Mouse (Mus musculus) heart, postnatal 0 days (tissue): ENCODE results near the gene Zwilch. TPM values are rescaled to one million over a fixed set of nuclear protein-coding genes. Genes with fewer than 3 reads are reported as not detected.
"Not testable (repeated sequence)": the region's sequence is repeated elsewhere in the genome, so short reads cannot be mapped to it uniquely, and the experiment has no call there.

Experiments used
- ATAC-seq: fragments of 200-750 bp; cut with Nextera tagmentation; 2 replicates; pipeline ENCODE4 v1.8.0; 2017; ENCODE audit warnings: low read depth, moderate number of reproducible peaks, moderate library complexity; ENCODE audit not compliant: insufficient read depth
- DNase-seq: peaks from one replicate; pipeline ENCODE4 v3.0.0-alpha.2; 2016; ENCODE audit warnings: low spot score
- H3K27ac ChIP-seq: fragments of 300-500 bp; sonication (generic); 2 replicates; pipeline ENCODE4 v1.5.1; 2014; ENCODE audit warnings: low read depth, mild to moderate bottlenecking
- H3K27me3 ChIP-seq: fragments of 300-500 bp; sonication (generic); 2 replicates; pipeline ENCODE4 v1.6.1; 2014; ENCODE audit warnings: low read length, mixed read lengths; ENCODE audit not compliant: control insufficient read depth, insufficient read depth
- H3K36me3 ChIP-seq: fragments of 300-500 bp; sonication (generic); replicated peaks from 2 replicates; pipeline ENCODE4 v1.6.1; 2014; ENCODE audit warnings: low read length, mixed read lengths; ENCODE audit not compliant: control insufficient read depth, insufficient read depth
- H3K4me1 ChIP-seq: fragments of 300-500 bp; sonication (generic); 2 replicates; pipeline ENCODE4 v1.6.1; 2014; ENCODE audit warnings: antibody characterized with exemption; ENCODE audit not compliant: control insufficient read depth, insufficient read depth
- H3K4me2 ChIP-seq: fragments of 300-500 bp; sonication (generic); 2 replicates; pipeline ENCODE4 v1.6.1; 2014; ENCODE audit warnings: low read depth, mild to moderate bottlenecking, low read length, moderate library complexity
- H3K4me3 ChIP-seq: fragments of 300-500 bp; sonication (generic); 2 replicates; pipeline ENCODE4 v1.5.1; 2014; ENCODE audit warnings: low read depth, low read length
- H3K9ac ChIP-seq: fragments of 300-500 bp; sonication (generic); replicated peaks from 2 replicates; pipeline ENCODE4 v1.6.1; 2014; ENCODE audit warnings: low read depth, low read length, mixed read lengths
- H3K9me3 ChIP-seq: fragments of 300-500 bp; sonication (generic); replicated peaks from 2 replicates; pipeline ENCODE4 v1.6.1; 2016; ENCODE audit warnings: low read length; ENCODE audit not compliant: control insufficient read depth
- CTCF ChIP-seq: IDR thresholded peaks from 2 replicates; pipeline ENCODE4 v1.5.1; 2016; ENCODE audit warnings: antibody characterized with exemption, control low read depth, low read depth
- EP300 ChIP-seq: IDR thresholded peaks from 2 replicates; pipeline ENCODE4 v1.6.1; 2016; ENCODE audit warnings: antibody characterized with exemption, low read depth
- WGBS: fragments of 180-500 bp; shearing (Covaris S2); extraction: QIAGEN DNeasy Blood & Tissue Kit; methylation state at CpG from one replicate; pipeline ENCODE4 v1.1.7; 2014; 5-methylcytosine and 5-hydroxymethylcytosine counted together
- polyA plus RNA-seq: library from polyadenylated mRNA; unstranded; fragments of >200 nt; fragmentation: Nextera tagmentation; extraction: Ambion mirVana; gene quantifications from 2 replicates; pipeline ENCODE4 v1.2.1, GENCODE M21; 2015
- total RNA-seq: library from RNA; depleted of rRNA; stranded (reverse); fragments of >200 nt; gene quantifications from 2 replicates; pipeline ENCODE4 v1.2.3, GENCODE M21; 2014; ENCODE audit warnings: low replicate concordance

Zwilch gene
- total and polyA plus RNA-seq, 2 experiments from 2014 or later: 3.8 to 9.8 TPM

GRCm38 (mm10) chr9:64202866-64203265 lies 30.0 kb upstream of the Zwilch start:
- no peak overlapping the region for H3K9ac ChIP-seq
- H3K36me3 ChIP-seq: peaks cover 24% of the 10 kb centered on the region

GRCm38 (mm10) chr9:64202331-64202730 lies 29.4 kb upstream of the Zwilch start:
- Histone ChIP-seq H3K4me2 (no peak overlapping the region), H3K9ac (no peak overlapping the region), H3K4me3 (no peak overlapping the region), H3K27ac (no peak overlapping the region), H3K36me3 (peaks cover 24% of the 10 kb centered on the region), H3K4me1 (no peaks in the 10 kb centered on the region; the same call in 1 of the 2 replicates), H3K27me3 (no peaks in the 10 kb centered on the region), H3K9me3 (no peaks in the 10 kb centered on the region)
- ATAC-seq (no peak), DNase-seq (no peak)
- TF ChIP-seq EP300 (no peak), CTCF (no peak)

More at GRCm38 (mm10) chr9:64202866-64203265, 30.0 kb upstream of the Zwilch start:
- no peak overlapping the region for H3K27ac ChIP-seq
- H3K4me3 ChIP-seq: no peak overlapping the region
- H3K27me3 ChIP-seq: no peaks in the 10 kb centered on the region
- no peak overlapping the region for H3K4me2 ChIP-seq
- ATAC-seq (no peak), DNase-seq (no peak)
- no peaks in the 10 kb centered on the region for H3K9me3 ChIP-seq
- TF ChIP-seq EP300 (no peak), CTCF (no peak)
- H3K4me1 ChIP-seq: no peaks in the 10 kb centered on the region; the same call in 1 of the 2 replicates

GRCm38 (mm10) chr9:64199897-64200296 lies 27.0 kb upstream of the Zwilch start:
- Histone ChIP-seq H3K4me3 (no peak overlapping the region), H3K4me2 (no peak overlapping the region), H3K9ac (no peak overlapping the region), H3K36me3 (peaks cover 28% of the 10 kb centered on the region), H3K27ac (no peak overlapping the region), H3K4me1 (0 out of 2 replicates have a peak, but pooled peaks cover 3% of the 10 kb centered on the region), H3K27me3 (no peaks in the 10 kb centered on the region), H3K9me3 (no peaks in the 10 kb centered on the region)
- TF ChIP-seq EP300: no peak
- TF ChIP-seq CTCF: no peak
- 77% methylated on average over 2 of the region's 2 CpGs for WGBS
- ATAC-seq (no peak), DNase-seq (no peak)

- H3K4me2 ChIP-seq, H3K27me3 ChIP-seq, ATAC-seq, H3K9me3 ChIP-seq, H3K4me3 ChIP-seq, DNase-seq, H3K27ac ChIP-seq, H3K9ac ChIP-seq, H3K4me1 ChIP-seq: not testable (repeated sequence)
- peaks cover 23% of the 10 kb centered on the region for H3K36me3 ChIP-seq
- 70% methylated on average over 7 of the region's 7 CpGs for WGBS
Measured at GRCm38 (mm10) chr9:64198763-64199418, 26.0 kb upstream of the Zwilch start.

- DNase-seq: no peak
- H3K4me1 ChIP-seq: 0 out of 2 replicates have a peak, but pooled peaks cover 3% of the 10 kb centered on the region
- H3K9me3 ChIP-seq: no peaks in the 10 kb centered on the region
- peaks cover 23% of the 10 kb centered on the region for H3K36me3 ChIP-seq
- no peak overlapping the region for H3K27ac ChIP-seq
- no peak overlapping the region for H3K4me3 ChIP-seq
- ATAC-seq: no peak
- H3K9ac ChIP-seq: no peak overlapping the region
- TF ChIP-seq EP300 (no peak), CTCF (no peak)
- 97% methylated on average over 5 of the region's 5 CpGs for WGBS
- no peaks in the 10 kb centered on the region for H3K27me3 ChIP-seq
- H3K4me2 ChIP-seq: no peak overlapping the region
Measured at GRCm38 (mm10) chr9:64198068-64198762, 25.3 kb upstream of the Zwilch start.

GRCm38 (mm10) chr9:64197524-64197923 lies 24.6 kb upstream of the Zwilch start:
- Histone ChIP-seq H3K4me3 (no peak overlapping the region), H3K9me3 (no peaks in the 10 kb centered on the region), H3K27ac (no peak overlapping the region), H3K9ac (no peak overlapping the region), H3K4me2 (no peak overlapping the region), H3K27me3 (no peaks in the 10 kb centered on the region), H3K36me3 (peaks cover 24% of the 10 kb centered on the region), H3K4me1 (0 out of 2 replicates have a peak, but pooled peaks cover 3% of the 10 kb centered on the region)
- 88% methylated on average over 8 of the region's 8 CpGs for WGBS
- DNase-seq (no peak), ATAC-seq (no peak)
- TF ChIP-seq EP300 (no peak), CTCF (no peak)
